Mouse (Mus musculus): ENCODE data around the gene D430041D05Rik.

D430041D05Rik gene

DNA sequence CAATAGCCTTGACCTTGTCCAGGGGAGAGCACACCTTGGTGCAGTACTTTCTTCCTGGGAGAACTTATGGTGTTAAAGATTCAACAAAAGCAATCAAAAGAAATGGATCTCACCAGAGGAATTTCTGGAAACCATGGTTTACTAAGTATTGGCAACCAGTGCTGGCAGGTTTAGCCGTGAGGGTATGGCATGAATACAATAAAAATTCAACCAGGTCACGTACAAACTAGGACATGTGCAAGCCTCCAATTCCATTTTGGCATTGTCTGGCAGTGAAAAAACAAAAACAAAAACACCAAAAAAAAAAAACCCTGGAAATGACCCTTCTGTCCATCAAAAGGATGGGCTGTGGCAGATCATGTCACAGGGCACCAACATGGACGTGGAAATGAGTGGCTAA is 256.9 kb downstream of the D430041D05Rik start:
- DNase-seq (ENCODE audit: low spot score in 2 of 2): no peak

DNA sequence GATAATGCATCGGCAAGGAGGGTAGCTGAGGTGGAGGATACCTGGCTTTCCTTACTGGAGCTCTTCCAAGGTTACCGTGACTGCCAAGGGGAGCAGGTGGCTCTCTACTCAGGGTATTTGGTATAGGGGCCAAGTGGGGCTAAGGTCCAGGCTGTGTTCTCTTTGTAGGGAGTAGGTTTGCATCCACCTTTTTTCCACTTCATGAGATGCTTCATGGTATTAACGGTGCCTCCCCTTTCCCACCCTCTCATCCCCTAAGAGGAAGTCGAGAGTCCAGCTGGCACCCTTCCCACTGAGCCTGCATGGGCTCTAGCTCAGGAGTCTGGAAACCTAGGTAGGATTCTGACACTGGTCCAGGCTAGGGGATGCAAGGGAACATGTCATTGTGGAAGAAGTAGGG is 257.5 kb downstream of the D430041D05Rik start:
- DNase-seq (ENCODE audit: low spot score in 2 of 2): no peak

DNA sequence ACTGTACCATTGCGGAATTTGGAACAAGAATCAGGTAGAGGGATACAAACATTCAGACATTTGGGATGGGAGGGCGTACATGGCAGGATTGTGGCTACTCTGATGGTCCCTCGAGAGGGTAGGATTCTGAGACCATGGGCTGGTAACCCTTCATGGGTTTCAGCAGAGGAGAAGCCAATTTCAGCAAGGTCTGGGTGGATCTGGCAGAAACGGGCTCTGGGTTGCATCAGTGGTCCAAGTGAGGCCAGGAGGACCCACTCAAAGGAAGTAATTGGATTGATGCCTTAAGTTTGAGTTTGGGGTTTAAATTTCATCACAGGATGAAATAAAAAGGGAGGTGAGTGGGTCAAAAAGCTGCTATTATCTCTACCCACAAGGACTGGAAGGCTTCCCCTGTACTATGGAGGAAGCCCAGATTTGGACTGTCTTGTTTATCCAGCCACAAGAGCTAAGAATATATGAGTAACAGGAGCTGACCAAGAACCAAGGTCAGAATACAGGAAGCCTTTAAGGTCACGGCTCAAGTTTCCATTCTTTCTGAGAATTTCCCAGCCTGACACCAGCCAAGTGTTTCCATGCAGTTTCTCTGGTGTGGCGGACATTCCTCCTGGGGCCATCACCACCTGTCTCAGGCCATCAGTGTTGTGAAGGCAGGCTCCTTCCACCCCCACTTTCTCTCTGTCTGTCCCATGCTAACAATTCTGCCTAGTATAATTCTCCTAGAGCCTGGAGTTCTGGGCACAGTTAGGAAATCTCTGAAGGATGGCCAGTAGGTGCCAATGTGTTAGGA is 260.0 kb downstream of the D430041D05Rik start:
- no peak for DNase-seq (ENCODE audit: low spot score in 2 of 2)

DNA sequence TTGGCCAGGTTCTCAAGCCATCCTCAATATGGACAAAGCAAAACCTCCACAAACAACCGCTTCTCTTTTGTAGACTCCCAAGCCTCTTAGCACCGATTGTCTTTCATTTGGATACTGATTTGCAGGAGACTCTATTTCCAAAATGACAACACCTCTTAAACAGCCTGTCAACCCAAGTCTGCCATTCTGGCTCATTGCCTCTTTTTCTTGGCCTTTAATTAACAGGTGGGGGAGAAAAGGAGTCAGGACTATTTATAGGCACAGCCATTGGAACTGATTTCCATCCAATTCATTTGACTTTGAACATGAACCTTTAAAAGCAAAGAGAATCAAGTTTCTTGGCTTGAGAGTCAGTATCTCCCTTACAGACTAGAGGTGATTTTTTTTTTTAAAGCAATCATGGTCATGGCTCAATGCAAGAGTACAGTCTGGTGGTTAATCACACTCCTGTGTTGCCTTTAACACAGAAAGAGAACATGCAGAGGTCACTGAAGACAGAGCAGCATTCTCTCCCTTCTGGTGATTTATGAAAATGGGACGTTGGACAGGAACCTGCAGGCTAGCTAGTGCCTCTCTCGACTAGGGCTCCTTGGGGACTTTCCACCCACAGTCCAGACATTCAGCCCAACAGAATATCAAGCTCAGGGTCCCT is 262.8 kb downstream of the D430041D05Rik start:
- DNase-seq (ENCODE audit: low spot score in 2 of 2): no peak

DNA sequence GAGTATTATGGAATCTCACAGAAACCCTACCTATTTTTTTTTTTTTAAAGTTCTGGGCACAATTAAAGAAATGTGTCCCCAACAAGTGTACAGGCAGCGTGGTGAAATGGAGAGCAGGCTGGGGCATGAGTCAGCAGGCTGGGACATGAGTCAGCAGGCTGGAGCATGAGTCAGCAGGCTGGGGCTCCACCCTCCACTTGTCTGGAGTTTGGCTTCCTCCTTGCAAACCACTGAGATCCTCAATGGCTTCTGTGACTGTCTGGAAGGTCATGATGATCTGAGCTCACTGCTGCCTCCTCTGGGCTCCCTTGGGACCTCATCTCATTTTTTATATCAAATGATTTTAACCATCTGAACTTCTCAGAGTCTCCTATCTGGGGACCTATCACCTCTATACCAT is 264.8 kb downstream of the D430041D05Rik start:
- peak; percentile 74 for DNase-seq (ENCODE audit: low spot score in 2 of 2)

DNA sequence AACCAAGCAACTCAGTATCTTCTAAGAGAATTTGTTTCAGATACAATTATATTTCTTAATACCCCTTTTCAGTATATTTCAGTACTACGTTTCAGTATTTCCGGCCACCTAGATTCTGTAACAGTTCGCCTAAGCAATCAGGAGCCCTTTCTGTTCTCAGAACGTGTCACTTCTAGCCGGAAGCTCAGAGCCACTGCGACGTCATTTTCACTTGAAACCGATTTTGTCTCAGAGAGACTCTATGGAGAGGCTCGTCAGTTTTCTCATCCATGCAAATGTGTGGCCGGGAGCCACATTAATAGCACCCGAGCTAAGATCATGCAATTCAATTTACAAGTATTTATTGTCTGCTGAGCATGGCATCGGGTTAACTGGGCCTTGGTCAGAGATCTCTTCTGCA is 266.8 kb downstream of the D430041D05Rik start:
- no peak for DNase-seq (ENCODE audit: low spot score in 2 of 2)

DNA sequence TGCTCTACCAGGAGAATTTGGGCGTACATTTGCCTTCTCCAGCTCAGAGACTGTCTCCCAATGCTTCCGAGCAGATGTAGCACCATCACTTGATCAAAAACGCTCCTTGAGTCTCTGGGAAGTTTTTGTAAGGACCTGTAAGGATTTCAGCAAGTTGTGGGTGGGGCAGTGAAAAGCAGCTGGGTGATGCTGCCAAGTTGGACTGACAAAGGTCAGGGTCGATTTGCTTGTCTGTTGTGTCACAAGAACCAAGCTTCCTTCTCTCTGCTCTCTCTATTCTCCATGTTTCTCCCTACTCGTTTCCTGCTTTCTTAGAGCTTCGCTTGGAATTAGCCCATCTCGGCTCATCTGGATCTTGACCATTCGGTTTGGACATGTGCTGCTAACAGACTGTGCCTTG is 268.7 kb downstream of the D430041D05Rik start:
- no peak for DNase-seq (ENCODE audit: low spot score in 2 of 2)

DNA sequence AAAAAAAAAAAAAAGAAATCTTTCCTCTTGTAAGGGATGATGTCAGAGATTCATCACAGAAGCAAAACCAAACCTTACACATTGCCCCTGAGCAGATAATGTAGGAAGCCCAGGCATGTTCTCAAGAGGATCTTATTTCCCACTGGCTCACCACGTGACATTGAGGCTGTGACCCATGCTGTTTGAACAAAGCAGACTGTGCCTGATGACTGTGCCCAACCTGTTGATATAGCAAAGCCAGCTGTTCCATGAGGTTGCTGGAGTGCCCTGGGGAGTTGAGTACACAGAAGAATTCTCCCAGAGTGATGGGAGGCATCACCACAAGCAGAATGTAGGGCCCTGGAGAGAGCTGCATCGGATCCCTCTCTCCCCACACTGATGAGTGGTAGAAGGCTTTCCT is 274.9 kb downstream of the D430041D05Rik start:
- DNase-seq (ENCODE audit: low spot score in 2 of 2): no peak

DNA sequence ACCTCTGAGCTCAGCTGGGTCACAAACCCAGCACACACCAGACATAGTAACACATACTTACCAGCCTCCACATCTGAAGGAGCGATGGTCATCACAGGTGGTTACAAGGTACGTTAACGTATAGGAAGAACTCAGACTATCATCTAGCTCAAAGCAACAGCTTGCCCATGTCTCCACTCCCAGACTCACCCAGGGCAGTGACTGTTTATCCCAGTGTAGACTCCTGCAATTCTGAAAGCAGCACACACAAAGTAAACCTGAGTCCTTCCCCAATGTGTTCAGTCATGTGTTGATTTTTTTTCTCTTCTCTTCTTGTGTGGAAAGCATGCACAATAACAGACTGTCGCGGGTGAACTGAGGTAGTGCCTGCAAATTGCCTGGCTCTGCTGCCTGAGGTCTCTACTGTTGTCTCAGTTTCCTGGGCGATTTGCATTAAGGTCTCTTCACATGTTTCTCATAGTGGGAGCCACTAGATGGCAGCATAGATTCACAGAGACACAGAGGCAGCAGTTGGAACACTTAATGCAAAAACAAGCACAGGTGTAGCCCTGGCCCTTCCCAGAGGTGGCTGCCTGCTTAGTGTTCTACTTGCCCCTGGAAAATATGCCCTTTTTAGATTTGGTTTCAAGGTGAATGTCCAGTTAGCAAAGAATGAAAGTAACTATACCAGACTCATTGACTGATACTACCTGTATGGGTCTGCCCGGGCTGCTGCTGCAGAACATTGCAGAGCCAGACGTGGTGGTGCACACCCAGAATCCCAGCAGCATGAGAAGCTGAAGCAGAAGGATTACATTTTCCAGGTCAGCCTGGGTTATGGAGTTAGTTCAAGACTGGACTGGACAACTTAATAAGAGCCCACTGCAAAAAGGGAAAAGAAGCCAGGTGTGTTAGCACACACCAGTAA is 276.4 kb downstream of the D430041D05Rik start:
- peak; percentile 61 to 75 for DNase-seq (ENCODE audit: low spot score in 2 of 2)

DNA sequence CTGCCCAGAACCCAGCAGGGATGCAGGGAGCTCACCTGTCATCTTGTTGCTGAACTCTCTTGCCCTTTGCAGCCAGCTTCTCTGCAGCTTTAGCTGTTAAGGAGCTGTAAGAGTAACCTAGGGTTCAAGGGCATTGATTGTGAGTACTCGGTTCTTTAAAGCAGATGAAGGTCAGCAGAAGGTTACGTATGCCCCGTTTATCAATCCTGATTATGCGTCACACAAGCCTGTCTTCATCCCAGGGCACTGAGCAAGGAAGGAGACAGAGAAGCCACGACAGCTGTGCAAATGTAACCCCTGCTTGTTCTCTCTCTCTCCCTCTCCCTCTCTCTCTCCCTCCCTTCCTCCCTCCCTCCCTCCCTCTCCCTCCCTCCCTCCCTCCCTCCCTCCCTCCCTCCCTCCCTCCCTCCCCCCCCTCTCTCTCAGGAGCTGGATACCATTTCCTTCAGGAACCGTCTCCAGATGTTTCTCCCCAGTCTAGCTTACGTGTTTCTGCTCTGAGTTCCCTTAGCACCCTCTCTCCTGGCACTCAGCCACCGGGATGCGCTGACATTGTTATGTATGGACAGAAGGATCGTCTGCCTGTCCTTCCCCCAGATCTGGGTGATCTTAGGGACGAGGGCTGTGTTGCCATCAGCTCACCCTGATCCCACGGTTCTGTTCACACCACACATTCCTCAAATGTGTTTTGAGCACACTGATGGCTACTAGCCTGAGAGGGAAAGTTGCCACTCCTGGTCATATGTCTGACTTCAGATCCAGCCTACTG is 277.6 kb downstream of the D430041D05Rik start:
- DNase-seq (ENCODE audit: low spot score in 2 of 2): no peak

DNA sequence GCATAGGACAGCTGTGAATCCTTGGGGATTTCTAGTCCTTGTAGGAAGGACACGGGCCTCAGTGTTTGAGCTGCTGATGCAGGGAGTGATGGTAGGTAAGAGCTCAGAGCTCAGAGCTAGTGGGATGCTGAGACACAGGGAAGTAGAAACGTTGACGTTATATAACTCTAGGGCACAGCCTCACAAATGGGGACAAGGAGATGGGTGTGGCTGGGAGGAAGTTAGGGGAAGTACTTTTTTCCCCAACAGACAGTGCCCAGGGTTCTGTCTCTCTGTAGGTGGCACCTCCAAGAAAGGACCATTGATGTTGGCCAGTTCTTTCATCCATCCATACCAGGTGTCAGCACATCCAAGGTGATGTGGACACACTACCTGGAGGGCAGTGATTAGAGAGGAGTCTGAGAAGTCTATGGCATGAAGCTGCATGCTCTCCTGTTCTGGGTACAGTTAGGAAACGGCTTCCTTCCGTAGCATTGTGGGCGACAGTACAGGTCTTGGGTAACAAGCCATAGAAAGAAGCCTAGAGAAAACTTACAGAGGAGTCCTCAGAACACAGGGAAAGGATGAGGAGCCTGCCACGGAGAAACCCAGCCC is 278.4 kb downstream of the D430041D05Rik start:
- DNase-seq (ENCODE audit: low spot score in 2 of 2): no peak

DNA sequence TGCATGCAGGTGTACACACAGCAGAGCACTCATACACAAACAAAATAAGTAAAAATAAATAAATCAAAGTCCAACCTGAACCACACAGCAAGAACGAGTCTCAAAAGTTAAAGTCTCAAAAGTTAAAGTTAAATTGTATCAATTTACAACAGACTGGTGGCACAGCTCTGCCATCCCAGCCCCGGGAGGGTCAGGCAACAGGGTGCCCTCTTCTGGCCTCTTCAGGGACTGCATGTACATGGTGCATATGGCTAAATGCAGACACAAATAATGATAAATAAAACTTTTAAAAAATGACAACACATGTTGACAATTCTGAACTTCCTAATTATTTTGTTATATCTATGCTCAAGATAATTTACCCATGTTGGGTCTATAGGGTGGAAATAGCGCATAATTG is 279.8 kb downstream of the D430041D05Rik start:
- DNase-seq (ENCODE audit: low spot score in 2 of 2): peak; percentile 88 to 95

DNA sequence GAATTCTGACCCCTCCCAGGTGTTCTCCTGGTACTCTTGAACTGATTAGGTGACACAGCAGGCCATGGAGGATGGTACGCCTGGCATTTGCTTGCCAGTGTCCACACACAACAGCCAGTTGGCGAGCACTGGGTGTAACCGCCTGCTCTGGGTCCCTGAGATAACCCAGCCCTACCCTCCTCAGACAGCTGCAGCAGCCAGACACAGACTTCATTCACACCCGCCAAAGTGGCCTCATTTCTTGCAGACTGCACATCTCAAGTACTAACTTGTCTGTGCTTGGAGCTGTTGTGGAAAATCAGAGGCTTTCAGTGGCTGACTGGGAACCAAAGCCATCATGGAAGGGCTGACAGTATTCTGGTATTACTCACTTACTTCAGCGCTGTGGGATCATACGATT is 280.6 kb downstream of the D430041D05Rik start:
- peak; percentile 80 to 82 for DNase-seq (ENCODE audit: low spot score in 2 of 2)

DNA sequence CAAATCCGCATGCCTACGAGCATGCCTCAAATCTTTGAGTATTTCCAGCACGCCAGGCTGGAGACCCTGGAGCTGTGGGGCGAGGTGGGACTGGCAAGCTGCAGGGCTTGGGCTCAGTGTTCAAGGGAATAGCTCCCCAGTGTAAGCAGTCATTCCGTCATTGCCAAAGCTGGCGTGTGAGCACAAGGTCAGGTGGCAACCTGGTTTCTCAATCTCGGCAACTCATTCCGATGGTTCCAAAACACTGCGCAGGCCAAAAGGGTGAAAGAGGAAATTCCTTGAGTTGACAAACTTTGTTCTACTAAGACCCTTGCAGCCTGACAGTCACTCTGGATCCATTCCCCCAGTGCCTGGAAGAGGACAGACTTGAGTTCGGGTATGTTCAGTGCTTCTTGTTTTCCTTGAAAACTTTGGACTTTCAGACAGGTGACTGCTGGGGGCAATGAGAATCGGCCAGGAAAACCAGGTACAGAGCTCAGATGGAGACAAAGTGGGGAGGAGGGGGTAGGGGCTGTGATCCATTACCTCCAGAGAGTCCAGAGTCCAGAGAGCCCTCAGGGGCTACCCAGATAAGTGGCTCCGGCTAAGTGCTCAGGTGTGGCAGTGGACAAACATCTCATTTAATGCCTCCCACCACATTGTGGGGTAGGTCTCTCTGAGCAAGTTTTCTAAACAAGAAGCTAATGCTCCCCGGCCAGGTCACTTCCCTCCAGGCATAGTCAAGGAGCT is 281.8 kb downstream of the D430041D05Rik start:
- DNase-seq (ENCODE audit: low spot score in 2 of 2): no peak

DNA sequence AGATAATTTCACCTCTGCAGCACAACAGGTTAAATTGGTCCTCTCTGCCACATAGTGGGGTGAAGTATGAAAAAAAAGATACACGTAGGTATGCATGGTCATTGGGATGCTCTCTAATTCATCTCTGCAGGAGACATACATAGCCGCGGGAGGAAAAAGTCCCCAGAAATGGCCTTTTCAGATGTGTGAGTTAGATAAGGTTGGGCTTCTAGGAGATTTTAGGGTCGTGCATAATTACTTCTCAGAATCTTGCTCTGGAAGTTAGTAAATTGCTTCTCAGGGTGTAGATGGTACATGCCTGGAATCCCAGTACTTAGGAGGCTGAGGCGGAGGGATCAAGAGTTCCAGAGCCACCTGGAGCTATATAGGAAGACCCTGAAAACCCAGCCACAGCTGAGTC is 286.7 kb downstream of the D430041D05Rik start:
- DNase-seq (ENCODE audit: low spot score in 2 of 2): no peak

DNA sequence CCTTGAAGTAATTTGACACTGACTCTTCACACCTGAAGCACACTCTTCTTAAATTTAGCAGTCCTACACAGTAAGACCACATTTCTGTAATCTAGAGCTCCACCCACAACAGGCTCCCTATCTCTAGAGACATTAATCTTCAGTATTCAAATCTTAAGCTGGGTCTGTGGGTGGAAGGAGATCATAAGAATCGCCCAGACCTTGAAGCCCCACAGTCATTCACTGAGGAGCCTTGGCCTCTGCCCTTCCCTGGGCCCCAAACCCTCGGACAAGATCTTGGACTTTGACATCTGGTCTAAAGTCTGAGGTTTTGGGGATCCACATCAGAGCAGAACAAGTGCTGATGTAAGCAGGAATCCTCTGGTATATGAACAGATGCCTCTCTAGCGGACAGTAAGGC is 287.3 kb downstream of the D430041D05Rik start:
- no peak for DNase-seq (ENCODE audit: low spot score in 2 of 2)

DNA sequence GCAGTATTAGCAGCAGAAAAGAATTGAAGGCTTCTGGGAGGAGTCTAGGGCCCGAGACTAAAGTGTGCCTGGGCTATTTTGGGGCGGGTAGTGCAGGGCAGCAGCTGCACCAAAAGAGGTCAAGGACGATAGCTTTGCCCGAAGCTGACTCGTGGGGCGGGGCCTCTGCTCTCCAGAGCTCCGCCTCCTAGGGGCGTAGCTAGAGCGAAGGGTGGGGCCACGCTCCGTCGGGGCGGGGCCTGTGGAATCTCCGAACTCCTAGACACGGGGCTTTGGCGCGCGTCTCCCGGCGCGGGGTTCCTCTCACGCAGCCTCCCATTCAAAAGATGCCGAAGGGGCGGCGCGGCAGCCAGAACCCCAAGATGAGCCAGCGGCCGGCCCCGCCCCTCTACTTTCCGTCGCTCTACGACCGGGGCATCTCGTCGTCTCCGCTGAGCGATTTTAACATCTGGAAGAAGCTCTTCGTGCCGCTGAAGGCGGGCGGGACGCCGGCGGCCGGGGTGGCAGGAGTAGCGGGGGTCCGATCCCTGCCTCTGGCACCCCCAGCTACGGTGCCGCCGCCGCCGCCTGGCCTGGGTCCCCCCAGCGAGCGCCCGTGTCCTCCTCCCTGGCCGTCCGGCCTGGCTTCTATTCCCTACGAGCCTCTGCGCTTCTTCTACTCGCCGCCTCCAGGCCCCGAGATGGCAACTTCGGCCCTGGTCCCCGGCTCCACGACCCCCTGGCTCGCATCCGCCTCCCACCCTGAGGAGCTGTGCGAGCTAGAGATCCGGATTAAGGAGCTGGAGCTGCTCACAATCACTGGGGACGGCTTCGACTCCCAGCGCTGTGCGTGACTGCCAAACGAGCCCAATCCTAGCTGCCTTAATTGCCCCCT is 288.1 kb downstream of the D430041D05Rik start, which contains the start of gene A930018P22Rik:
Gene A930018P22Rik (plus strand): TSS at position 265 of the 874 bp plus-strand sequence.
- peak; percentile 97 for DNase-seq (ENCODE audit: low spot score in 2 of 2)

DNA sequence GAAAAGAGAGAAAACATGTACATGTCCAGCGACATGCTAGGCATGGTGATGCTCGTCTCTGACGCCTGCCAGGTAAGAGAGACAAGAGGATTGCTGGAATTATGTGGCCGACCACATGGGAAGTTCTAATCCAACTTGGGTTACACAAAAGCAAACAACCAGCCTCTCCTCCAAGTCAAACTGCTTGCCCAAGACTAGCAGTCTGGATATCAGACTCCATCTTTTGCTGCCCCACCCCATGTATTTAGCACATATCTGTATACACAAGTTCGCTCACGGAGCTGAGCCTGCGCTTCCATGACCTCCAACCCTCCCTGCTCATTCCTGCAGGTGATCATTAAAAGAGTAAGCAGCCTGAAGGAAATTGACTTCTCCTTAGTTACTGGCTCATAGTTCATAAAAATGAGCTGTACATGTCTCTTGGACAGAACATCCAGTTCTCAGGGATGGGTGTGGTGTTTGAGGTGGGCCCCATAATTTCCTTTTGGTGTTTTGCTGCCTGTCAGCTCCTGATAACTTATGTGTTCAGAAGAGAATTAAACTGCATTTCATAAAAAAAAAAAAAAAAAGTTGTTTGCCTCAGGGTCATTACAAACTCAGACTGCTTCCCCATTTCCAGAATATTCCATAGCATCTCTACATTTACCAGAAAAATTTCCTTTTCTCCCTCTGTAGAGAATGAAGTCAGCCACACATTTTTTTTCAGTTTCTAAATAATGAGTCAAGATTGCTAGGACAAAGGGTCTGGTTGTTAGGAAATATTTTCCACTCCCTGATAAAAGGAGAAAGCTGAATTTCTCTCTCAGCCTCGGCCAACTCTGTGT is 288.9 kb downstream of the D430041D05Rik start:
- DNase-seq (ENCODE audit: low spot score in 2 of 2): peak in 1 of 2 experiments; percentile 54

Measured in spleen, postnatal 4 days (tissue).